Mouse (Mus musculus): ENCODE measurements at regions not wholly inside any gene's neighbourhood (a gene's known extent, or its start where the extent isn't known, plus 50 kb on each side); places are given as distances from the start of the nearest gene placed in this dataset.

- CTCF ChIA-PET, result no interaction called here
Observed at GRCm38 (mm10) chr9:79437636-79438035, 281.0 kb downstream of the Col12a1 start.

- CTCF ChIA-PET, result no interaction called here
Observed at GRCm38 (mm10) chr9:79439233-79439960, 279.2 kb downstream of the Col12a1 start.

- CTCF ChIA-PET, result interaction anchor here (0.6 kb wide), 1 partner anchor 101 kb away, joined by 3 read pairs; no protein-coding TSS in a partner anchor
Observed at GRCm38 (mm10) chr9:79455226-79455625, 263.4 kb downstream of the Col12a1 start.

GRCm38 (mm10) chr9:79479118-79479517 is 239.5 kb downstream of the Col12a1 start:
- CTCF ChIA-PET, result no interaction called here

- CTCF ChIA-PET, result no interaction called here
Observed at GRCm38 (mm10) chr9:79500253-79500652, 218.4 kb downstream of the Col12a1 start.

- CTCF ChIA-PET, result no interaction called here
Observed at GRCm38 (mm10) chr9:79502034-79502433, 216.6 kb downstream of the Col12a1 start.

GRCm38 (mm10) chr9:79516384-79516783 is 202.2 kb downstream of the Col12a1 start:
- CTCF ChIA-PET, result no interaction called here

GRCm38 (mm10) chr9:79517461-79517860 is 201.2 kb downstream of the Col12a1 start:
- CTCF ChIA-PET, result no interaction called here

- CTCF ChIA-PET, result no interaction called here
Observed at GRCm38 (mm10) chr9:79518640-79519039, 200.0 kb downstream of the Col12a1 start.

- CTCF ChIA-PET, result no interaction called here
Observed at GRCm38 (mm10) chr9:79520498-79520897, 198.1 kb downstream of the Col12a1 start.

GRCm38 (mm10) chr9:79523054-79523453 is 195.6 kb downstream of the Col12a1 start:
- CTCF ChIA-PET, result no interaction called here

GRCm38 (mm10) chr9:79525000-79525399 is 193.6 kb downstream of the Col12a1 start:
- CTCF ChIA-PET, result interaction anchor here (0.6 kb wide), 1 partner anchor 47 kb away, joined by 5 read pairs; no protein-coding TSS in a partner anchor

GRCm38 (mm10) chr9:79526390-79526789 is 192.2 kb downstream of the Col12a1 start:
- CTCF ChIA-PET, result no interaction called here

- CTCF ChIA-PET, result no interaction called here
Observed at GRCm38 (mm10) chr9:79527331-79527730, 191.3 kb downstream of the Col12a1 start.

Data from spleen, embryonic (tissue).